Mouse (Mus musculus) intestine, embryonic 14.5 days (tissue): ENCODE measurements around the gene Rab3ip. TPM values are rescaled to one million over a fixed set of nuclear protein-coding genes. Genes with fewer than 3 reads are reported as not detected.

Source experiments
- ATAC-seq: fragments of 200-750 bp; cut with Nextera tagmentation; replicated peaks from 2 replicates; pipeline ENCODE4 v1.8.0; 2017; ENCODE audit warnings: low read depth, moderate number of reproducible peaks, moderate TSS enrichment, moderate library complexity; ENCODE audit not compliant: low FRiP score, low TSS enrichment
- DNase-seq: peaks from one replicate; pipeline ENCODE4 v3.0.0-alpha.2; 2018; ENCODE audit warnings: low spot score
- H3K27ac ChIP-seq: fragments of 300-500 bp; sonication (generic); 2 replicates; pipeline ENCODE4 v1.5.1; 2014; ENCODE audit warnings: low read depth, mild to moderate bottlenecking, control low read depth
- H3K27me3 ChIP-seq: fragments of 300-500 bp; sonication (generic); replicated peaks from 2 replicates; pipeline ENCODE4 v1.6.1; 2014; ENCODE audit warnings: low read length, control low read depth; ENCODE audit not compliant: control insufficient read depth, insufficient read depth
- H3K36me3 ChIP-seq: fragments of 300-500 bp; sonication (generic); 2 replicates; pipeline ENCODE4 v1.6.1; 2014; ENCODE audit warnings: low read length, control low read depth; ENCODE audit not compliant: control insufficient read depth, insufficient read depth
- H3K4me1 ChIP-seq: fragments of 300-500 bp; sonication (generic); replicated peaks from 2 replicates; pipeline ENCODE4 v1.6.1; 2014; ENCODE audit warnings: low read length, control low read depth, mixed read lengths; ENCODE audit not compliant: control insufficient read depth, insufficient read depth
- H3K4me2 ChIP-seq: fragments of 300-500 bp; sonication (generic); 2 replicates; pipeline ENCODE4 v1.6.1; 2014; ENCODE audit warnings: low read length
- H3K4me3 ChIP-seq: fragments of 300-500 bp; sonication (generic); 2 replicates; pipeline ENCODE4 v1.5.1; 2014; ENCODE audit warnings: low read depth, low read length, control low read depth, mixed read lengths
- H3K9ac ChIP-seq: fragments of 300-500 bp; sonication (generic); 2 replicates; pipeline ENCODE4 v1.6.1; 2014; ENCODE audit warnings: mild to moderate bottlenecking, low read length
- H3K9me3 ChIP-seq: fragments of 300-500 bp; sonication (generic); 2 replicates; pipeline ENCODE4 v1.6.1; 2016; ENCODE audit warnings: low read length, control low read depth; ENCODE audit not compliant: control insufficient read depth
- WGBS: fragments of 180-500 bp; shearing (Covaris S2); extraction: QIAGEN DNeasy Blood & Tissue Kit; methylation state at CpG from one replicate; pipeline ENCODE4 v1.1.7; 2014; 5-methylcytosine and 5-hydroxymethylcytosine counted together
- polyA plus RNA-seq: library from polyadenylated mRNA; unstranded; fragments of >200 nt; fragmentation: Nextera tagmentation; extraction: Ambion mirVana; gene quantifications from 2 replicates; pipeline ENCODE4 v1.2.1, GENCODE M21; 2014

The Rab3ip gene
- polyA plus RNA-seq, 1 experiment from 2014 or later: 30.7 TPM

- 84% methylated on average over 15 of the region's 15 CpGs for WGBS
- Histone ChIP-seq H3K9ac (no peak overlapping the region), H3K27me3 (no peaks in the 10 kb centered on the region), H3K4me3 (no peak overlapping the region), H3K9me3 (no peaks in the 10 kb centered on the region), H3K4me2 (no peak overlapping the region), H3K36me3 (peaks cover 23% of the 10 kb centered on the region), H3K4me1 (no peaks in the 10 kb centered on the region), H3K27ac (no peak overlapping the region)
- DNase-seq (no peak), ATAC-seq (no peak)
Measured at GRCm38 (mm10) chr10:116931497-116932179, 18.9 kb downstream of the Rab3ip start.

- Histone ChIP-seq H3K9me3 (no peaks in the 10 kb centered on the region), H3K4me1 (no peaks in the 10 kb centered on the region), H3K4me2 (no peak overlapping the region), H3K9ac (no peak overlapping the region), H3K27me3 (no peaks in the 10 kb centered on the region), H3K36me3 (peaks cover 26% of the 10 kb centered on the region), H3K27ac (no peak overlapping the region), H3K4me3 (no peak overlapping the region)
- ATAC-seq (no peak), DNase-seq (no peak)
- 68% methylated on average over 6 of the region's 7 CpGs for WGBS
Measured at GRCm38 (mm10) chr10:116930936-116931335, 19.6 kb downstream of the Rab3ip start.

- H3K4me2 ChIP-seq: no peak overlapping the region
- no peaks in the 10 kb centered on the region for H3K9me3 ChIP-seq
- no peaks in the 10 kb centered on the region for H3K4me1 ChIP-seq
- no peak for DNase-seq
- H3K9ac ChIP-seq: no peak overlapping the region
- H3K36me3 ChIP-seq: peaks cover 30% of the 10 kb centered on the region
- H3K27ac ChIP-seq: no peak overlapping the region
- no peaks in the 10 kb centered on the region for H3K27me3 ChIP-seq
- 84% methylated on average over 7 of the region's 7 CpGs for WGBS
- ATAC-seq: no peak
- no peak overlapping the region for H3K4me3 ChIP-seq
Measured at GRCm38 (mm10) chr10:116930506-116930905, 20.1 kb downstream of the Rab3ip start.

- no peak overlapping the region for H3K27ac ChIP-seq
- H3K9me3 ChIP-seq: no peaks in the 10 kb centered on the region
- H3K4me3 ChIP-seq: no peak overlapping the region
- no peaks in the 10 kb centered on the region for H3K4me1 ChIP-seq
- no peak overlapping the region for H3K9ac ChIP-seq
- WGBS: 89% methylated on average over 3 of the region's 3 CpGs
- ATAC-seq (no peak), DNase-seq (no peak)
- H3K36me3 ChIP-seq: peaks cover 42% of the 10 kb centered on the region
- H3K27me3 ChIP-seq: no peaks in the 10 kb centered on the region
- H3K4me2 ChIP-seq: no peak overlapping the region
Measured at GRCm38 (mm10) chr10:116928826-116929225, 21.7 kb downstream of the Rab3ip start.

GRCm38 (mm10) chr10:116926428-116927113 is 24.0 kb downstream of the Rab3ip start:
- Histone ChIP-seq H3K27ac (no peak overlapping the region), H3K9me3 (no peaks in the 10 kb centered on the region), H3K4me2 (no peak overlapping the region), H3K9ac (no peak overlapping the region), H3K36me3 (peaks cover 38% of the 10 kb centered on the region), H3K27me3 (no peaks in the 10 kb centered on the region), H3K4me3 (no peak overlapping the region), H3K4me1 (no peaks in the 10 kb centered on the region)
- no peak for DNase-seq
- 78% methylated on average over 11 of the region's 11 CpGs for WGBS
- no peak for ATAC-seq

GRCm38 (mm10) chr10:116923651-116924495 is 26.7 kb downstream of the Rab3ip start:
- Histone ChIP-seq H3K4me1 (no peaks in the 10 kb centered on the region), H3K27me3 (no peaks in the 10 kb centered on the region), H3K36me3 (peaks cover 33% of the 10 kb centered on the region), H3K4me3 (no peak overlapping the region), H3K4me2 (no peak overlapping the region), H3K9me3 (no peaks in the 10 kb centered on the region), H3K9ac (no peak overlapping the region), H3K27ac (no peak overlapping the region)
- DNase-seq (no peak), ATAC-seq (no peak)
- WGBS: 90% methylated on average over 19 of the region's 19 CpGs

- Histone ChIP-seq H3K4me3 (no peak overlapping the region), H3K36me3 (peaks cover 34% of the 10 kb centered on the region), H3K27me3 (no peaks in the 10 kb centered on the region), H3K4me2 (no peak overlapping the region), H3K27ac (no peak overlapping the region), H3K4me1 (no peaks in the 10 kb centered on the region), H3K9ac (no peak overlapping the region), H3K9me3 (no peaks in the 10 kb centered on the region)
- DNase-seq (no peak), ATAC-seq (no peak)
- WGBS: 85% methylated on average over 15 of the region's 15 CpGs
Measured at GRCm38 (mm10) chr10:116922161-116922560, 28.4 kb downstream of the Rab3ip start.

- Histone ChIP-seq H3K4me1 (no peaks in the 10 kb centered on the region), H3K27ac (no peak overlapping the region), H3K27me3 (no peaks in the 10 kb centered on the region), H3K4me2 (no peak overlapping the region), H3K9ac (no peak overlapping the region), H3K4me3 (no peak overlapping the region), H3K9me3 (no peaks in the 10 kb centered on the region), H3K36me3 (peaks cover 27% of the 10 kb centered on the region)
- no peak for DNase-seq
- 92% methylated on average over 15 of the region's 15 CpGs for WGBS
- no peak for ATAC-seq
Measured at GRCm38 (mm10) chr10:116921416-116921815, 29.2 kb downstream of the Rab3ip start.
